Mouse (Mus musculus) spleen, adult 2 months (tissue): ENCODE results near the gene Zc3h12b. TPM values are rescaled to one million over a fixed set of nuclear protein-coding genes. Genes with fewer than 3 reads are reported as not detected.

Experiments
- DNase-seq, 2 experiments: peaks; one replicate each; pipeline versions ENCODE4 v3.0.0 to v3.0.0-alpha.2; 2012 to 2021; ENCODE audit warnings: low spot score in 2 of 2, low read depth in 1 of 2
- H3K27ac ChIP-seq: fragments of 200-500 bp; 2 replicates; pipeline ENCODE4 v1.5.1; 2012; ENCODE audit warnings: low read length, inconsistent platforms; ENCODE audit not compliant: insufficient read depth
- H3K27me3 ChIP-seq: fragments of 200-500 bp; 2 replicates; pipeline ENCODE4 v1.6.1; 2012; ENCODE audit warnings: mild to moderate bottlenecking, moderate library complexity, low read length, inconsistent platforms; ENCODE audit not compliant: control insufficient read depth, insufficient read depth
- H3K36me3 ChIP-seq: fragments of 200-500 bp; 2 replicates; pipeline ENCODE4 v1.6.1; 2012; ENCODE audit warnings: mild to moderate bottlenecking, low read length, inconsistent platforms; ENCODE audit not compliant: control insufficient read depth, insufficient read depth
- H3K4me1 ChIP-seq: fragments of 200-500 bp; 2 replicates; pipeline ENCODE4 v1.6.1; 2011; ENCODE audit warnings: inconsistent platforms; ENCODE audit not compliant: control insufficient read depth, insufficient read depth, insufficient read length
- H3K4me3 ChIP-seq: fragments of 200-500 bp; 2 replicates; pipeline ENCODE4 v1.5.1; 2011; ENCODE audit warnings: mild to moderate bottlenecking, inconsistent platforms; ENCODE audit not compliant: insufficient read depth, insufficient read length; ENCODE audit errors: extremely low read depth
- CTCF ChIP-seq: fragments of 200-500 bp; IDR thresholded peaks from 2 replicates; pipeline ENCODE4 v1.5.1; 2011; ENCODE audit warnings: mild to moderate bottlenecking, inconsistent platforms; ENCODE audit not compliant: insufficient read depth, insufficient read length, insufficient replicate concordance; ENCODE audit errors: extremely low read depth
- POLR2A ChIP-seq: fragments of 200-500 bp; IDR thresholded peaks from 2 replicates; pipeline ENCODE4 v1.6.1; 2011; ENCODE audit warnings: low read depth, low read length, inconsistent platforms
- WGBS: fragments of 180-500 bp; shearing (Covaris S2); methylation state at CpG from one replicate; pipeline ENCODE4 v1.1.7; 2018; 5-methylcytosine and 5-hydroxymethylcytosine counted together
- polyA plus RNA-seq: library from polyadenylated mRNA; depleted of rRNA; stranded (reverse); fragments of >200 nt; gene quantifications from 2 replicates; pipeline ENCODE4 v1.2.3, GENCODE M21; 2012; rRNA removed

The Zc3h12b gene
- 0.21 and 0.46 TPM in 2 replicates for polyA plus RNA-seq

- WGBS, result 20% methylated on average over 46 of the region's 46 CpGs
- H3K36me3 ChIP-seq, result no peaks in the 10 kb centered on the region
- DNase-seq, result peak in 1 of 2 experiments; percentile 8
- H3K4me3 ChIP-seq, result peak within 1 kb of the TSS; percentile 50
- H3K27me3 ChIP-seq, result no peaks in the 10 kb centered on the region
- peak within 1 kb of the TSS; percentile 47 for H3K27ac ChIP-seq
- no peaks in the 10 kb centered on the region for H3K4me1 ChIP-seq
- TF ChIP-seq POLR2A, result no peak
- TF ChIP-seq CTCF, result peak; percentile 16; the same call in 1 of the 2 replicates
These were observed at the start of gene Zc3h12b for GRCm38 (mm10) chrX:95711227-95712111. Zc3h12b (plus strand) TSS chrX:95711678.

- Histone ChIP-seq H3K27me3 (no peaks in the 10 kb centered on the region), H3K27ac (no peak overlapping the region), H3K4me1 (no peaks in the 10 kb centered on the region), H3K36me3 (no peaks in the 10 kb centered on the region), H3K4me3 (no peak overlapping the region)
- TF ChIP-seq CTCF, result no peak
- no peak for TF ChIP-seq POLR2A
- 87% methylated on average over 1 of the region's 1 CpGs for WGBS
- no peak for DNase-seq
These were observed 29.3 kb upstream of the Zc3h12b start for GRCm38 (mm10) chrX:95682206-95682605.

GRCm38 (mm10) chrX:95687119-95687518 is 24.4 kb upstream of the Zc3h12b start:
- Histone ChIP-seq H3K27me3 (no peaks in the 10 kb centered on the region), H3K4me3 (no peak overlapping the region), H3K36me3 (no peaks in the 10 kb centered on the region), H3K27ac (no peak overlapping the region), H3K4me1 (no peaks in the 10 kb centered on the region)
- WGBS, result 38% methylated on average over 1 of the region's 1 CpGs
- no peak for TF ChIP-seq CTCF
- no peak for TF ChIP-seq POLR2A
- peak in 1 of 2 experiments; percentile 3 for DNase-seq

- no peaks in the 10 kb centered on the region for H3K36me3 ChIP-seq
- 33% methylated on average over 2 of the region's 2 CpGs for WGBS
- no peaks in the 10 kb centered on the region for H3K27me3 ChIP-seq
- no peak overlapping the region for H3K27ac ChIP-seq
- H3K4me3 ChIP-seq, result no peak overlapping the region
- no peaks in the 10 kb centered on the region for H3K4me1 ChIP-seq
- TF ChIP-seq POLR2A (no peak), CTCF (no peak)
- peak in 1 of 2 experiments; percentile 2 for DNase-seq
These were observed 26.8 kb downstream of the Zc3h12b start for GRCm38 (mm10) chrX:95738253-95738652.

- 81% methylated on average over 3 of the region's 3 CpGs for WGBS
- Histone ChIP-seq H3K36me3 (no peaks in the 10 kb centered on the region), H3K27ac (no peak overlapping the region), H3K27me3 (no peaks in the 10 kb centered on the region), H3K4me1 (no peaks in the 10 kb centered on the region), H3K4me3 (no peak overlapping the region)
- DNase-seq, result no peak
- TF ChIP-seq POLR2A (no peak), CTCF (no peak)
These were observed 84.4 kb downstream of the Zc3h12b start for GRCm38 (mm10) chrX:95795881-95796280.

GRCm38 (mm10) chrX:95801790-95802189 is 90.3 kb downstream of the Zc3h12b start:
- H3K4me3 ChIP-seq, result no peak overlapping the region
- no peak for TF ChIP-seq CTCF
- no peak for TF ChIP-seq POLR2A
- H3K27me3 ChIP-seq, result no peaks in the 10 kb centered on the region
- H3K4me1 ChIP-seq, result no peaks in the 10 kb centered on the region
- no peaks in the 10 kb centered on the region for H3K36me3 ChIP-seq
- DNase-seq, result no peak
- WGBS, result 87% methylated on average over 1 of the region's 1 CpGs
- no peak overlapping the region for H3K27ac ChIP-seq

GRCm38 (mm10) chrX:95852806-95853205 is 141.3 kb downstream of the Zc3h12b start:
- H3K27me3 ChIP-seq, result no peaks in the 10 kb centered on the region
- no peak for TF ChIP-seq CTCF
- TF ChIP-seq POLR2A, result no peak
- no peaks in the 10 kb centered on the region for H3K36me3 ChIP-seq
- no peak overlapping the region for H3K4me3 ChIP-seq
- H3K27ac ChIP-seq, result no peak overlapping the region
- DNase-seq, result no peak
- WGBS, result 71% methylated on average over 10 of the region's 14 CpGs
- no peaks in the 10 kb centered on the region for H3K4me1 ChIP-seq
